Mouse (Mus musculus) forebrain, embryonic 12.5 days (tissue): Measurements from ENCODE around the gene Bcam. TPM values are rescaled to one million over a fixed set of nuclear protein-coding genes. Genes with fewer than 3 reads are reported as not detected.
A peak's percentile ranks its signal among the peaks of the same experiment; 100 is the strongest.

ENCODE experiments used
- ATAC-seq: fragments of 200-750 bp; cut with Nextera tagmentation; 2 replicates; pipeline ENCODE4 v1.8.0; 2017; ENCODE audit warnings: moderate TSS enrichment; ENCODE audit not compliant: low FRiP score
- H3K27ac ChIP-seq: fragments of 300-500 bp; sonication (generic); 2 replicates; pipeline ENCODE4 v1.5.1; 2016; ENCODE audit warnings: mild to moderate bottlenecking
- H3K27me3 ChIP-seq: fragments of 300-500 bp; sonication (generic); 2 replicates; pipeline ENCODE4 v1.6.1; 2016; ENCODE audit warnings: mild to moderate bottlenecking
- H3K36me3 ChIP-seq: fragments of 300-500 bp; sonication (generic); replicated peaks from 2 replicates; pipeline ENCODE4 v1.6.1; 2016; ENCODE audit warnings: mild to moderate bottlenecking
- H3K4me1 ChIP-seq: fragments of 300-500 bp; sonication (generic); 2 replicates; pipeline ENCODE4 v1.6.1; 2016
- H3K4me2 ChIP-seq: fragments of 300-500 bp; sonication (generic); 2 replicates; pipeline ENCODE4 v1.6.1; 2016; ENCODE audit warnings: mild to moderate bottlenecking, moderate library complexity
- H3K4me3 ChIP-seq: fragments of 300-500 bp; sonication (generic); replicated peaks from 2 replicates; pipeline ENCODE4 v1.5.1; 2016; ENCODE audit warnings: mild to moderate bottlenecking
- H3K9ac ChIP-seq: fragments of 300-500 bp; sonication (generic); 2 replicates; pipeline ENCODE4 v1.6.1; 2016; ENCODE audit warnings: mild to moderate bottlenecking
- H3K9me3 ChIP-seq: fragments of 300-500 bp; sonication (generic); 2 replicates; pipeline ENCODE4 v1.6.1; 2016
- WGBS: fragments of 180-500 bp; shearing (Covaris S2); methylation state at CpG from one replicate; pipeline ENCODE4 v1.1.7; 2016; 5-methylcytosine and 5-hydroxymethylcytosine counted together
- polyA plus RNA-seq: library from polyadenylated mRNA; unstranded; fragments of >200 nt; fragmentation: Nextera tagmentation; extraction: Ambion mirVana; gene quantifications from 2 replicates; pipeline ENCODE4 v1.2.1, GENCODE M21; 2016

Gene Bcam
- polyA plus RNA-seq, 1 experiment from 2014 or later = 10.9 TPM

- Histone ChIP-seq H3K27me3 (no peaks in the 10 kb centered on the region), H3K9me3 (no peaks in the 10 kb centered on the region), H3K4me3 (peak overlapping the region; percentile 99), H3K4me1 (peaks cover 19% of the 10 kb centered on the region), H3K36me3 (peaks cover 42% of the 10 kb centered on the region), H3K27ac (peak overlapping the region; percentile 78), H3K9ac (peak overlapping the region; percentile 94), H3K4me2 (peak overlapping the region; percentile 97)
- ATAC-seq = no peak
- 0% methylated on average over 39 of the region's 39 CpGs for WGBS
These were observed 56.0 kb downstream of the Bcam start for GRCm38 (mm10) chr7:19714836-19715235.

- peak overlapping the region; percentile 99; the same call in 1 of the 2 replicates for H3K4me3 ChIP-seq
- H3K9ac ChIP-seq = no peak overlapping the region
- H3K36me3 ChIP-seq = peaks cover 54% of the 10 kb centered on the region
- 87% methylated on average over 9 of the region's 9 CpGs for WGBS
- peak overlapping the region; percentile 97; the same call in 1 of the 2 replicates for H3K4me2 ChIP-seq
- ATAC-seq = no peak
- no peaks in the 10 kb centered on the region for H3K27me3 ChIP-seq
- no peak overlapping the region for H3K27ac ChIP-seq
- H3K4me1 ChIP-seq = peaks cover 19% of the 10 kb centered on the region
- H3K9me3 ChIP-seq = no peaks in the 10 kb centered on the region
These were observed 57.2 kb downstream of the Bcam start for GRCm38 (mm10) chr7:19713598-19713997.

GRCm38 (mm10) chr7:19713196-19713595 is 57.6 kb downstream of the Bcam start:
- H3K9ac ChIP-seq = no peak overlapping the region
- H3K4me1 ChIP-seq = peaks cover 19% of the 10 kb centered on the region
- H3K36me3 ChIP-seq = peaks cover 57% of the 10 kb centered on the region
- WGBS = 58% methylated on average over 4 of the region's 4 CpGs
- no peaks in the 10 kb centered on the region for H3K9me3 ChIP-seq
- ATAC-seq = no peak
- H3K27me3 ChIP-seq = no peaks in the 10 kb centered on the region
- H3K4me2 ChIP-seq = no peak overlapping the region
- no peak overlapping the region for H3K4me3 ChIP-seq
- no peak overlapping the region for H3K27ac ChIP-seq

- Histone ChIP-seq H3K27ac (no peak overlapping the region), H3K4me1 (peaks cover 19% of the 10 kb centered on the region), H3K9me3 (no peaks in the 10 kb centered on the region), H3K4me3 (no peak overlapping the region), H3K4me2 (no peak overlapping the region), H3K36me3 (peaks cover 62% of the 10 kb centered on the region), H3K27me3 (no peaks in the 10 kb centered on the region), H3K9ac (no peak overlapping the region)
- 72% methylated on average over 4 of the region's 4 CpGs for WGBS
- no peak for ATAC-seq
These were observed 58.4 kb downstream of the Bcam start for GRCm38 (mm10) chr7:19712414-19712813.

DNA sequence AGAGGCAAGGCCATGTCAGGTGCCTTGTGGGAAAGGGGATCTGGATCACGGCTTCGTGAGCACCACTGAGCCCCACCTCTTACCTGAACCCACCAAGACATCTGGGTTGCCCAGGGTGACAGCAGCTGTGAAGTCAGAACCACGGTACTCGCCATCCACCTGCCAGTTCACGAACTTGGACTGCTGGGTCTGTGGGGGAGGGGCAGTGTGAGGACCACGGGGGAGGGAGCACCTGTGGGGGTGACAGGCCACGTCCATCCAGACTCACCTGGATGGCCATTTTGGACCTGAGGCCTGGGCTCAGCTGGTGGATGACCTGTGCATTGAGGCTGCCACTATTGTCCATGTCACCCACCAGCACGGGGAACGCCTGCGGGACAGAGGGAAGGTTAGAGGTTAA is 60.2 kb downstream of the Bcam start:
- Histone ChIP-seq H3K27me3 (no peaks in the 10 kb centered on the region), H3K4me3 (no peak overlapping the region), H3K4me2 (no peak overlapping the region), H3K36me3 (peaks cover 70% of the 10 kb centered on the region), H3K27ac (no peak overlapping the region), H3K9ac (no peak overlapping the region), H3K9me3 (no peaks in the 10 kb centered on the region), H3K4me1 (peaks cover 13% of the 10 kb centered on the region)
- no peak for ATAC-seq
- WGBS = 94% methylated on average over 10 of the region's 10 CpGs

Other genes with a start within 250 kb of the Bcam start
- gene Ppp1r37, start 207.9 kb downstream of the Bcam start, polyA plus RNA-seq = 34.9 and 35.4 TPM in 2 replicates
- gene Zfp296, start 193.7 kb downstream of the Bcam start, polyA plus RNA-seq = 0.18 and 0.34 TPM in 2 replicates
- gene Gemin7, start 193.4 kb downstream of the Bcam start, polyA plus RNA-seq = 120 and 125 TPM in 2 replicates
- gene Clasrp, start 166.5 kb downstream of the Bcam start, polyA plus RNA-seq = 66.3 and 67.6 TPM in 2 replicates
- gene Relb, start 141.6 kb downstream of the Bcam start, polyA plus RNA-seq = 3.3 and 3.6 TPM in 2 replicates
- 85.6 and 87.6 TPM in 2 replicates for gene Clptm1, start 106.0 kb downstream of the Bcam start, polyA plus RNA-seq
- not detected in 2 replicates for gene Apoc2, start 93.1 kb downstream of the Bcam start, polyA plus RNA-seq
- not detected in 2 replicates for gene Gm44805, start 89.6 kb downstream of the Bcam start, polyA plus RNA-seq
- not detected in 2 replicates for gene Apoc4, start 89.5 kb downstream of the Bcam start, polyA plus RNA-seq
- gene Apoc1, start 78.4 kb downstream of the Bcam start, polyA plus RNA-seq = 0.73 and 1.2 TPM in 2 replicates
- 115 and 128 TPM in 2 replicates for gene Apoe, start 71.8 kb downstream of the Bcam start, polyA plus RNA-seq
- gene Tomm40, start 55.6 kb downstream of the Bcam start, polyA plus RNA-seq = 136 and 149 TPM in 2 replicates
- gene Nectin2, start 20.5 kb downstream of the Bcam start, polyA plus RNA-seq = 45.9 and 47.3 TPM in 2 replicates
- gene Cblc, start 25.8 kb upstream of the Bcam start, polyA plus RNA-seq = 0.47 and 0.56 TPM in 2 replicates
- 0.62 and 0.96 TPM in 2 replicates for gene Bcl3, start 51.8 kb upstream of the Bcam start, polyA plus RNA-seq
- gene Gm19345, start 81.0 kb upstream of the Bcam start, polyA plus RNA-seq = 0.65 and 1.3 TPM in 2 replicates
- not detected in 2 replicates for gene Ceacam16, start 90.3 kb upstream of the Bcam start, polyA plus RNA-seq
- not detected in 2 replicates for gene Ceacam19, start 116.9 kb upstream of the Bcam start, polyA plus RNA-seq
- gene Pvr, start 150.1 kb upstream of the Bcam start, polyA plus RNA-seq = 3.2 and 4.3 TPM in 2 replicates
- gene Igsf23, start 179.7 kb upstream of the Bcam start, polyA plus RNA-seq = not detected in 2 replicates
- gene Ceacam20, start 194.4 kb upstream of the Bcam start, polyA plus RNA-seq = not detected in 2 replicates
- gene Nlrp9b, start 220.4 kb upstream of the Bcam start, polyA plus RNA-seq = not detected in 2 replicates